Mouse (Mus musculus): ENCODE measurements around the gene Gpr173. TPM values are rescaled to one million over a fixed set of nuclear protein-coding genes. Genes with fewer than 3 reads are reported as not detected.
A peak's percentile ranks its signal among the peaks of the same experiment; 100 is the strongest.

Gene Gpr173
- polyA plus RNA-seq (2011; ENCODE audit: insufficient read depth, insufficient read length, low read depth, missing spikeins), result 2.7 and 4.3 TPM in 2 replicates

GRCm38 (mm10) chrX:152368397-152369273 lies at the start of gene Gpr173:
Gene Gpr173 (minus strand): TSS chrX:152368704.
- no peak for TF ChIP-seq POLR2A (IDR thresholded peaks at IDR 0.05; ENCODE audit: insufficient read depth, low read length)
- no peak for TF ChIP-seq CTCF (IDR thresholded peaks at IDR 0.05; ENCODE audit: low read depth, low read length)
- no peak for TF ChIP-seq EP300 (IDR thresholded peaks at IDR 0.05; ENCODE audit: insufficient read depth, low read depth, low read length)
- H3K4me3 ChIP-seq (ENCODE audit: low read depth, low read length), result peak within 1 kb of the TSS; percentile 95
- no peaks in the 10 kb centered on the region for H3K36me3 ChIP-seq (ENCODE audit: control insufficient read depth, insufficient read depth, low read length, poor library complexity, severe bottlenecking)
- no peaks in the 10 kb centered on the region for H3K9me3 ChIP-seq (replicated peaks; ENCODE audit: control insufficient read depth, insufficient read depth, low read length, poor library complexity, severe bottlenecking)
- H3K9ac ChIP-seq (ENCODE audit: low read depth, poor library complexity, severe bottlenecking), result peak within 1 kb of the TSS; percentile 64
- H3K27ac ChIP-seq (ENCODE audit: insufficient read depth, low read length), result no peak within 1 kb of the TSS; the same call in 1 of the 2 replicates
- H3K4me1 ChIP-seq (ENCODE audit: control insufficient read depth, insufficient read depth, low read length), result peaks cover 2% of the 10 kb centered on the region
- no peaks in the 10 kb centered on the region for H3K27me3 ChIP-seq (ENCODE audit: control insufficient read depth, insufficient read depth, low read length, poor library complexity, severe bottlenecking)

GRCm38 (mm10) chrX:152403251-152403650 lies 34.7 kb upstream of the Gpr173 start:
- TF ChIP-seq EP300 (IDR thresholded peaks at IDR 0.05; ENCODE audit: insufficient read depth, low read depth, low read length) (no peak), POLR2A (IDR thresholded peaks at IDR 0.05; ENCODE audit: insufficient read depth, low read length) (no peak), CTCF (IDR thresholded peaks at IDR 0.05; ENCODE audit: low read depth, low read length) (no peak)
- Histone ChIP-seq H3K4me1 (ENCODE audit: control insufficient read depth, insufficient read depth, low read length) (no peaks in the 10 kb centered on the region), H3K4me3 (ENCODE audit: low read depth, low read length) (no peak overlapping the region), H3K27ac (ENCODE audit: insufficient read depth, low read length) (no peak overlapping the region), H3K27me3 (ENCODE audit: control insufficient read depth, insufficient read depth, low read length, poor library complexity, severe bottlenecking) (no peaks in the 10 kb centered on the region), H3K9me3 (replicated peaks; ENCODE audit: control insufficient read depth, insufficient read depth, low read length, poor library complexity, severe bottlenecking) (no peaks in the 10 kb centered on the region), H3K9ac (ENCODE audit: low read depth, poor library complexity, severe bottlenecking) (no peak overlapping the region), H3K36me3 (ENCODE audit: control insufficient read depth, insufficient read depth, low read length, poor library complexity, severe bottlenecking) (no peaks in the 10 kb centered on the region)

- H3K4me3 ChIP-seq (ENCODE audit: low read depth, low read length), result no peak overlapping the region
- H3K27me3 ChIP-seq (ENCODE audit: control insufficient read depth, insufficient read depth, low read length, poor library complexity, severe bottlenecking), result no peaks in the 10 kb centered on the region
- H3K36me3 ChIP-seq (ENCODE audit: control insufficient read depth, insufficient read depth, low read length, poor library complexity, severe bottlenecking), result no peaks in the 10 kb centered on the region
- no peaks in the 10 kb centered on the region for H3K9me3 ChIP-seq (replicated peaks; ENCODE audit: control insufficient read depth, insufficient read depth, low read length, poor library complexity, severe bottlenecking)
- no peak for TF ChIP-seq CTCF (IDR thresholded peaks at IDR 0.05; ENCODE audit: low read depth, low read length)
- no peak for TF ChIP-seq POLR2A (IDR thresholded peaks at IDR 0.05; ENCODE audit: insufficient read depth, low read length)
- TF ChIP-seq EP300 (IDR thresholded peaks at IDR 0.05; ENCODE audit: insufficient read depth, low read depth, low read length), result no peak
- H3K9ac ChIP-seq (ENCODE audit: low read depth, poor library complexity, severe bottlenecking), result no peak overlapping the region
- no peak overlapping the region for H3K27ac ChIP-seq (ENCODE audit: insufficient read depth, low read length)
- no peaks in the 10 kb centered on the region for H3K4me1 ChIP-seq (ENCODE audit: control insufficient read depth, insufficient read depth, low read length)
These were observed 31.6 kb upstream of the Gpr173 start for GRCm38 (mm10) chrX:152400096-152400495.

- TF ChIP-seq CTCF (IDR thresholded peaks at IDR 0.05; ENCODE audit: low read depth, low read length), result no peak
- no peak for TF ChIP-seq EP300 (IDR thresholded peaks at IDR 0.05; ENCODE audit: insufficient read depth, low read depth, low read length)
- no peaks in the 10 kb centered on the region for H3K36me3 ChIP-seq (ENCODE audit: control insufficient read depth, insufficient read depth, low read length, poor library complexity, severe bottlenecking)
- H3K9me3 ChIP-seq (replicated peaks; ENCODE audit: control insufficient read depth, insufficient read depth, low read length, poor library complexity, severe bottlenecking), result no peaks in the 10 kb centered on the region
- H3K4me3 ChIP-seq (ENCODE audit: low read depth, low read length), result peak overlapping the region; percentile 95
- peak overlapping the region; percentile 64 for H3K9ac ChIP-seq (ENCODE audit: low read depth, poor library complexity, severe bottlenecking)
- H3K27me3 ChIP-seq (ENCODE audit: control insufficient read depth, insufficient read depth, low read length, poor library complexity, severe bottlenecking), result no peaks in the 10 kb centered on the region
- H3K4me1 ChIP-seq (ENCODE audit: control insufficient read depth, insufficient read depth, low read length), result peaks cover 2% of the 10 kb centered on the region
- H3K27ac ChIP-seq (ENCODE audit: insufficient read depth, low read length), result no peak overlapping the region
These were observed 479 bp downstream of the Gpr173 start for GRCm38 (mm10) chrX:152368054-152368396.

- Histone ChIP-seq H3K27me3 (ENCODE audit: control insufficient read depth, insufficient read depth, low read length, poor library complexity, severe bottlenecking) (no peaks in the 10 kb centered on the region), H3K4me3 (ENCODE audit: low read depth, low read length) (no peak overlapping the region), H3K9me3 (replicated peaks; ENCODE audit: control insufficient read depth, insufficient read depth, low read length, poor library complexity, severe bottlenecking) (no peaks in the 10 kb centered on the region), H3K9ac (ENCODE audit: low read depth, poor library complexity, severe bottlenecking) (no peak overlapping the region), H3K36me3 (ENCODE audit: control insufficient read depth, insufficient read depth, low read length, poor library complexity, severe bottlenecking) (no peaks in the 10 kb centered on the region), H3K27ac (ENCODE audit: insufficient read depth, low read length) (no peak overlapping the region), H3K4me1 (ENCODE audit: control insufficient read depth, insufficient read depth, low read length) (peaks cover 2% of the 10 kb centered on the region)
- TF ChIP-seq CTCF (IDR thresholded peaks at IDR 0.05; ENCODE audit: low read depth, low read length) (no peak), EP300 (IDR thresholded peaks at IDR 0.05; ENCODE audit: insufficient read depth, low read depth, low read length) (no peak), POLR2A (IDR thresholded peaks at IDR 0.05; ENCODE audit: insufficient read depth, low read length) (no peak)
These were observed 2.1 kb downstream of the Gpr173 start for GRCm38 (mm10) chrX:152366418-152366817.

GRCm38 (mm10) chrX:152352553-152353153 lies 15.9 kb downstream of the Gpr173 start:
- Histone ChIP-seq H3K27me3 (ENCODE audit: control insufficient read depth, insufficient read depth, low read length, poor library complexity, severe bottlenecking) (no peaks in the 10 kb centered on the region), H3K9me3 (replicated peaks; ENCODE audit: control insufficient read depth, insufficient read depth, low read length, poor library complexity, severe bottlenecking) (no peaks in the 10 kb centered on the region), H3K9ac (ENCODE audit: low read depth, poor library complexity, severe bottlenecking) (no peak overlapping the region), H3K27ac (ENCODE audit: insufficient read depth, low read length) (no peak overlapping the region), H3K36me3 (ENCODE audit: control insufficient read depth, insufficient read depth, low read length, poor library complexity, severe bottlenecking) (no peaks in the 10 kb centered on the region), H3K4me3 (ENCODE audit: low read depth, low read length) (no peak overlapping the region), H3K4me1 (ENCODE audit: control insufficient read depth, insufficient read depth, low read length) (no peaks in the 10 kb centered on the region)
- TF ChIP-seq POLR2A (IDR thresholded peaks at IDR 0.05; ENCODE audit: insufficient read depth, low read length) (no peak), CTCF (IDR thresholded peaks at IDR 0.05; ENCODE audit: low read depth, low read length) (no peak), EP300 (IDR thresholded peaks at IDR 0.05; ENCODE audit: insufficient read depth, low read depth, low read length) (no peak)
